Mouse (Mus musculus): ENCODE measurements at regions not wholly inside any gene's neighbourhood (a gene's known extent, or its start where the extent isn't known, plus 50 kb on each side); places are given as distances from the start of the nearest gene placed in this dataset.

- no peak for DNase-seq
Measured at GRCm38 (mm10) chr3:151366707-151367306, 70.9 kb upstream of the Adgrl4 start.

DNA sequence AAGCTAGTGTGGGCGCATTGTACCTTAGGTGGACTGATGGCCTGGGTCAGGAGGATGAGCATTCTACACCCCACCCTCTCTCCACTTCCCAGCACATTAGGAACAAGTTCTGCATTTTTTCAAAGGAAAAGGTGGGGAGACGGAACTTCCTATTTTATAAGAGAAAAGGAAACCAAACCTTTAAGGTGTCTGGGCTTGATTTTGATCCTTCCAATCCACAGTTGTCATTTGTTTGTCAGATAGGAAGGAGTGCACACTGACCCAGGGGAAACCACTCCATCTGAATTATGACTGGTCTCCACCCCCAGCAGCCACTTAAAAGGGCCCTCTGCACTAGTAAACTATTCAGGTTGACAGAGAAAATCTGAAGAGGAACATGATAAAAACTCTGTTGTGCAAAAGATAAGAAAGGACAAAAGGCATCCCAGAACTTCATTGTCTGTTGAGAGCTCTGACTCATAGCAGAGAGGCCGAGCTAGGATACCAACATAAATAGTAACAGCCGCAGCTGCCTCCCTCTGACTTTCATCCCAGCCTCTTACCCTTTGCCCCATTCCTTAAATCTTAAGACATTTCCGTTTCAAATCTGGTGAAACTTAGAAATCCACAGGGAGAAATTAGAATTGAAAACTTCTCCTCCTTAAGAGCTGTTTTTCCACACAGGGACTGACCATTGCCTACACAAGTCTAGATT is 54.2 kb upstream of the Adgrl4 start:
- DNase-seq, result no peak

DNA sequence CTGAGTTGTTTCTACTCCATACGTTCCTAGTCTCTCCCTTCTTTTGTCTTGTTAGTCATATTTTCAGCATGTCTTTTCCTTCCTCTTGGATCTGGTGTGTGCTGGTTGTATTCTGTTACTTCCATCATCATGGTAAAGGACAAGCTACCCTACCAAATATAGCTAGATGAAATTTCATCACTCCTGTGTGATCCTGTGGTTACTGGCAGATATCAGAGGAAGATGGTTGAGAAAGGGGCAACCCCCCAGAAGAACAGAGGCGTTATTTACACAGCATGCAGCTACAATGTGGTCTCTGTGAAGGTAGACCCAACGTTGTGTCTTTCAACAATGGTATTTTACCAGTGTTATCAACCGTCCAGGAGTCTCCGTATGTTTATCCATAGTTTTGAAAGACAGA is 52.8 kb upstream of the Adgrl4 start:
- DNase-seq, result no peak

- no peak for DNase-seq
Measured at GRCm38 (mm10) chr3:151386103-151386502, 51.6 kb upstream of the Adgrl4 start.

All from layer of hippocampus, adult 9-11 months (tissue).